Mouse (Mus musculus): ENCODE data around the gene Vps4b.
A peak's percentile ranks its signal among the peaks of the same experiment; 100 is the strongest.

Vps4b gene

GRCm38 (mm10) chr1:106796542-106796924, at the start of gene Vps4b:
Gene Vps4b (minus strand): TSS chr1:106796728.
- DNase-seq: peak; percentile 88

- no peak for DNase-seq
Observed at GRCm38 (mm10) chr1:106828784-106829183, 32.3 kb upstream of the Vps4b start.

GRCm38 (mm10) chr1:106822297-106822696, 25.8 kb upstream of the Vps4b start:
- DNase-seq: no peak

GRCm38 (mm10) chr1:106818323-106818722, 21.8 kb upstream of the Vps4b start:
- no peak for DNase-seq

- DNase-seq: no peak
Observed at GRCm38 (mm10) chr1:106816766-106817165, 20.2 kb upstream of the Vps4b start.

- DNase-seq: no peak
Observed at GRCm38 (mm10) chr1:106815265-106815664, 18.7 kb upstream of the Vps4b start.

- no peak for DNase-seq
Observed at GRCm38 (mm10) chr1:106814864-106815263, 18.3 kb upstream of the Vps4b start.

GRCm38 (mm10) chr1:106799931-106800330, 3.4 kb upstream of the Vps4b start:
- DNase-seq: no peak

GRCm38 (mm10) chr1:106799406-106799805, 2.9 kb upstream of the Vps4b start:
- DNase-seq: no peak

GRCm38 (mm10) chr1:106796987-106797779, 655 bp upstream of the Vps4b start:
- DNase-seq: no peak

- no peak for DNase-seq
Observed at GRCm38 (mm10) chr1:106795634-106796541, 640 bp downstream of the Vps4b start.

- DNase-seq: no peak
Observed at GRCm38 (mm10) chr1:106774896-106775295, 21.6 kb downstream of the Vps4b start.

- DNase-seq: no peak
Observed at GRCm38 (mm10) chr1:106774092-106774491, 22.4 kb downstream of the Vps4b start.

GRCm38 (mm10) chr1:106768773-106769172, 27.8 kb downstream of the Vps4b start:
- DNase-seq: no peak

GRCm38 (mm10) chr1:106765771-106766170, 30.8 kb downstream of the Vps4b start:
- DNase-seq: no peak

GRCm38 (mm10) chr1:106764846-106765245, 31.7 kb downstream of the Vps4b start:
- DNase-seq: no peak

- DNase-seq: no peak
Observed at GRCm38 (mm10) chr1:106764281-106764680, 32.2 kb downstream of the Vps4b start.

- DNase-seq: no peak
Observed at GRCm38 (mm10) chr1:106760750-106761149, 35.8 kb downstream of the Vps4b start.

- DNase-seq: peak; percentile 97
Observed at GRCm38 (mm10) chr1:106759572-106760435, 36.7 kb downstream of the Vps4b start, which contains the start of gene Kdsr. Gene Kdsr (minus strand): TSS chr1:106759727.

- DNase-seq: peak; percentile 25
Observed at GRCm38 (mm10) chr1:106758734-106759571, 37.6 kb downstream of the Vps4b start.

GRCm38 (mm10) chr1:106756633-106757032, 39.9 kb downstream of the Vps4b start:
- DNase-seq: no peak

GRCm38 (mm10) chr1:106752013-106752412, 44.5 kb downstream of the Vps4b start:
- DNase-seq: no peak
